Mouse (Mus musculus): ENCODE results near the gene Rab31. TPM values are rescaled to one million over a fixed set of nuclear protein-coding genes. Genes with fewer than 3 reads are reported as not detected.
"Not testable (repeated sequence)": the region's sequence is repeated elsewhere in the genome, so short reads cannot be mapped to it uniquely, and the experiment has no call there.

Gene Rab31
- total RNA-seq, 2 experiments from 2014 or later = 10.5 to 11.9 TPM

DNA sequence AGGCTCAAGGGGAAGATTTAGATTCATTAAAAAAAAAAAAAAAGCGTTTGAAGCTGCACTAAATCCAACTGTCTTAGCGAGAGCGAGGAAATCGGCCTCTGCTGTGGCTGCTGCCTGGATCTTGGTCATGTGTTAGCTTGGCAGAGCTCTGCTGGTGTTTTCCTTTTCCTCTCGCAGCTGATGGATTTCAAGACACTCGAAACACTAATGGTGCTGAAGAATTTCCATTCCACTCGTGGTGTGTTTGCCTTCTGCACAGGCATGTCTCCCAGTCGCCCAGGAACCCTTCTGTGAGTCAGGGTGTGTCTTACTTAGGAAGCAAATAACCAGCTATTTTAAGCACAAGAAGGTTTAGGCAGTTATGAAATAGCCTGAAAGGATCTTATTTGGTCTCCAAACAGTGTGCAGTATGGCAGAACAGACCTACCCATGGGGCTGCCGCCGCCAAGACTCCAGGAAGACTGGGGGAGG lies 129.5 kb downstream of the Rab31 start:
- no peak for ATAC-seq (replicated peaks; ENCODE audit: low FRiP score, poor library complexity, severe bottlenecking)

DNA sequence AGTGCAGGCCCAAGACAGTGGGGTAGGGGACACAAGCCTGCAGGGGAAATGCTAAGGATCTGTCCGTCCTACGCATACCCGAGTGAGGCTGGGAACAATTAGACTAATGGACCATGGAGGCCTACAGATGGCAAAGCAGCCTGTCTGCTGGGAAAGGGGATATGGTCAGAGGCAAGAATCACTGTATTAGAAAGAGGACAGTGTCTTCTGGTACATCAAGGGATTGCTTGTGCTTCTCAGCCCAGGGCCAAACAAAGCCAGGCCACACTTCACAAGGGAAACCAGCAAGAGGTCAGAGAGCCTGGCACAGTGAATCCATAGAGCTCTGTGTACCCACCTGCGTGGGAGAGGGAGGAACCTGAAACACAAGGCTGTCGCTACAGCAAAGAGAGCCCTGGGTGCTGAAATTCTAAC lies 130.0 kb downstream of the Rab31 start:
- no peak for ATAC-seq (replicated peaks; ENCODE audit: low FRiP score, poor library complexity, severe bottlenecking)

DNA sequence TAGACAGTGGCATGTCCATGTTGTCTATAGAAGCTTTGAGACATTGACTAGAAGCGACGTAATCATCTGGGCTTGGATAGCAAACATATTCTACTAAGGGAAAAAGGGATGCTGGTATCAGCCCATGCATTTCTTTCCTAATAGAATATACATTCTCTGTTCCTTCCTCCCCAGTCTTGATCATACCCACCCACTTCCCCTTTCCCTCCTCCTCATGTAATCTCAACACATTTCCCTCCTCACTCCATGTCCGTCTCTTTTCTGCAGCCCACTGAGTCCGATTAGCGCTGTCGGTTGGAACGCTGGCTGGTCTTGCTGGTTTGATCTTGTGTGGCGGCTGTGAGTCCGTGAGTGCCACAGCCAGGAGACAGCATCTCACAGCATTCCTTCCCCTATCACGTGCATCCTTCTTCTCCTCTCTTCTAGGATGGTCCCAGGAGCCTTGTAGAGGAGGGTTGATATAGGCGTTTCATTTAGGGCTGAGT lies 130.8 kb downstream of the Rab31 start, which contains the start of gene Txndc2:
Gene Txndc2 (minus strand): TSS at position 435 of the 485 bp plus-strand sequence.
- ATAC-seq (replicated peaks; ENCODE audit: low FRiP score, poor library complexity, severe bottlenecking) = no peak

DNA sequence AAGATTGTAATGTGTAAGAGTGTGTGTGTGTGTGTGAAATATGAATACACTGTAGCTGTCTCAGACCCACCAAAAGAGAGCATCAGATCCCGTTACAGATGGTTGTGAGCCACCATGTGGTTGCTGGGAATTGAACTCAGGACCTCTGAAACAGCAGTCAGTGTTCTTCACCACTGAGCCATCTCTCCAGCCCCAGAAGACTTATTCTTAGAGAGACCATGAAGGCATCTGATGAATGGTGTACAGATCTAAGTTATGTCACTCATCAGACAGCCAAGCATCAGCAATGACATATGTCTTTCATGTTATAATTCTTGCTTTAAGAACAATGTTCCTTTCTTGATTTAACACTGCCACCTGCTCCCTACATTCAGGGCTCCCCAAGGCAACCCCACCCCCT lies 133.4 kb downstream of the Rab31 start:
- ATAC-seq (replicated peaks; ENCODE audit: low FRiP score, poor library complexity, severe bottlenecking) = no peak

DNA sequence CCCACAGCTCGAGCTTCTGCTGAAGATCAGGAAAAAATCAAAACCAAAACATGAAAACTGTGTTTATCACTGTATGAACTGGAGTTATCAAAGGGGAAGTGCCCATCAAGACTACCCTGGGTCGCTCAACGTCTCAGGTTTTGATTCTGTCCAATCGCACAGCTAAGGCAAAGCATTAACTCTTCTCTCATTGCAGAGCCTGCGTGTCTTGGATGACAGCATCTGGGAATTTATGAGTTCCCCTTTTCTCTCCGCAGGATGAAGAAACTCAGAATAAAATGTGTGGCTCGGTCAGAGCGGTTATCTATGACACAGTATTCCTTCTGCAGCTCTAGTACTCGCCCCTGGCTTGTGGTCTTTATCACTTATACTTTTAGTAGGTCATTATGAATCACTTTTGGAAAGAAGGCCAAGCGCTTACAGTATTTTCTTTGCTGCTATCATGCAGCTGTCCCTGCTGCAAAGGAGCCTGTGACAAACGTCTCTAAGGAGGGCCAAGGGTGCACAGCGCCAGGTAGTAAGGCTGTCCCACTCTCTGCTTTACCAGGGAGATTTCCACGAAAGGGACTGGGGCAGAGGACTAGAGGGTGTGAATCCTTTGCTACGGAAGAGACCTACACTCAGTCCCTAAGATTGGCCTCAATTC lies 136.7 kb downstream of the Rab31 start:
- no peak for ATAC-seq (replicated peaks; ENCODE audit: low FRiP score, poor library complexity, severe bottlenecking)

DNA sequence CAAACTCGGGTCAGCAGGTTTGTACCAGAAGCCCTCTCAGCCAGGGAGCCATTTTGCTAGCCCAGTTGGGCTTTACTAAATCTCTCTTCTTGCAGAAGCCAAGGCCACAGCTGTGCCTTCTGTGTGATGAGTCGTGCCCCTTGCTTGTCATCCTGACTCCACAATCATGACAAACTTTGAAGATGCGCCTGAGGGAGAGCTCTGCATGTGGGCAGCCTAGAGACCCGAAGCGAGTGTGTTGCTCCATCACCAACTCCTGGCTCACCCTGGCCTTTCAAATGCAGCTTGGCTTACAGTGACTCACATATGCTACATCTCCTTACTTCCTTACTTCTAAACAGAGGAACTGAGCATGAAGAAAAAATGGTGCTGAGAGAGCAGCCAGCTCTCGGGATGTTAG lies 142.6 kb downstream of the Rab31 start:
- no peak for ATAC-seq (replicated peaks; ENCODE audit: low FRiP score, poor library complexity, severe bottlenecking)

DNA sequence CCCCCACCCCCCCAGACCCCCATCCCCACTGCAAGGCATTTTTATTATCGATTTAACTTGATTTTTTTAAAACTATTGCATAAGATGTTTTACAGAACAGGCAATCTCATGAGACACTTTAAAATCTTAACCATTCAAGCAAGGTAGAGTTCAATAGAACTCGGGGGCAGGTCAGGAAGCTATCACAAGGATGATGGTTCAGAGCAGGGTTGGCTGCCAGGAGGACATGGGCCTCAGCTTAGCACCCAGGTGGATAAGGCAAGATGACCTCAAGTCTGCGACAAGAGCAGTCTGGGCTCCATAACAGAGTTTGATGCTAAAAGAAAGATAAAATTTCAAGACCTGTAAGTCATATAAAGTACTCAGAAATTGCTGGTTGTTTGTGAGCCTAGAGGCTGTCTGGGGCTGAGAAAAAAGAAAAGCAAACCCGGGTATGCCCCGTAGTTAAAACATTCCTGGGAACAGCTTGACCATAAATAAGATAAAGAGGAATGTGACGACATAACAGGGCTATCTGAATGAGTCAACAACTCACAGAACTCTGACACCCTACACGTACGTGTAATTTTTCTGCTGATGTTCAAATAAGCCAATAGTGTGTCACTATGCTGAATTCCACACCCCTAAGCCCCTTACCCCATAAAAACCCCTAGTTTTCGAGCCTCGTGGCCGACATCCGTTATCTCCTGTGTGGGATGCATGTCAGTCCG lies 143.6 kb downstream of the Rab31 start:
- not testable (repeated sequence) for ATAC-seq (replicated peaks; ENCODE audit: low FRiP score, poor library complexity, severe bottlenecking)

DNA sequence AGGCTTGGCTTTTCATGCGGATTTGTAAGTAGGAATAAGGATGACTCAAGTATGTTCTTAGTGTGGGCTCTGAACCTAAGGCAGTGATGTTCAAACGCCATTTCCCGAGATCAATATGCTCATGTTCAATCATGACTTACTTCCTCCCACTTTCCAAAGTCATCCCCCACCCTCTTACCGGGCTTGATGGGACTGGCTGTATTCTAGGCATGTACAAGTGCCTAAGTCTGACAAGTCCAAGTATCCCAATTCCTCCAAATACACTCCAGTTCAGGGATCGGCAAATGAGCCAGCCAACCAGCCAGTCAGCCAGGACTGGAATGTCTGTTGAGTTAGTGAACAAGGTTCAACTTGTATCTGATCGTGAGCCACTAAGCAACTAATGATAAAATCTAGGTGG lies 146.3 kb downstream of the Rab31 start:
- no peak for ATAC-seq (replicated peaks; ENCODE audit: low FRiP score, poor library complexity, severe bottlenecking)

DNA sequence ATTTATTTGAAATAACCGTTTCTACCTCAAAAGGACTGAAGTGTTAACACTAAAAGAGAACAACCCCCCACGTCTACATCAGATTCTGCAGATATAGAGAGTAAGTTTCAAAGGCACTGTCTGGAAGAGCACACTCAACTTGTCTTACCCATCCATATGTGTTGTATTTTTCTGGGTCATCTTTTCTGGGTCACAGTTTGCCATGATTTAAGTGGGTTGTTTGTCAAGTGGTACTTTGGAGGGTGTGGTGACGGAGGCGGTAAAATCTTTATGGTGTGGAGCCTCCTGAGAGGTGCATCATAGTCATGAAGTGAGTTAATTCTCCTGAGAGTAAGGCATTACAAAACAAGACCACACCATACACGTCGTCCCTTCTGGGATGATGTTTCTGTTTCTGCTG lies 147.0 kb downstream of the Rab31 start:
- no peak for ATAC-seq (replicated peaks; ENCODE audit: low FRiP score, poor library complexity, severe bottlenecking)

DNA sequence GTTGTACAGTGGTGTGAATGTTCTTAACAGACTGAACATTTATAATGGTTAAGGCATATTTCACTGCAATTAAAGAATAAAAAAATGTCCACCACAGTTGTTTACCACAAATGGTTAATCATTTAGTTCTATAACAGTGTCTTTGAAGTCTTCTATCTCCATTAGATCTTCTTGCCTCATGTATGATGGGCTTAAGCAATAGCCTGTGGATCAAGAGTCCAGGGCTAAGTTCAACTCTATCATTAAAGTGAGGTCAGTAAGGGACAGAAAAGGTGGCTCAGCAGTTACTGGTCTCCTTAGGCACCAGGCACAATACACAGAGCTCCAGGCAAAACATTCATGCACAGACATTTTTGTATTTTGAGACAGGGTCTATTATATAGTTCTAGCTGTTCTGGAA lies 149.4 kb downstream of the Rab31 start:
- no peak for ATAC-seq (replicated peaks; ENCODE audit: low FRiP score, poor library complexity, severe bottlenecking)

DNA sequence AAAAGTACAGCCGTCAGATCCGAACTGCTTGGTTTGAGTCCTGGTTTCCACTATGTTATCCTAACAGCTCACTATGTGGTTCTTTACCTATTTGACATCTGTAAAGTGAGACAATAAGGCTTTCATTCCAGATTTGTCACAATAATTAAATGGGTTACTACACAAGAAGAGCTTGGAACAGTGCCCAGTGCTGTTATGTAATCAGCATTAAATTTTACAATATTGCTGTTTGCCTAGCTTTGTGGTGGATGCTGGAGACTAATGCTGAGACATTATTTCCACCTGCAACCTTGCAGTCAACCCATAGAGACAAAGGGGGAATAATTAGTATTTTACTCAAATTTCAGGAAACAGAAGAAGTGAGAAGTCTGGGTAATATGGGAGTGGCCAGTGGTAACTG lies 154.1 kb downstream of the Rab31 start:
- ATAC-seq (replicated peaks; ENCODE audit: low FRiP score, poor library complexity, severe bottlenecking) = no peak

DNA sequence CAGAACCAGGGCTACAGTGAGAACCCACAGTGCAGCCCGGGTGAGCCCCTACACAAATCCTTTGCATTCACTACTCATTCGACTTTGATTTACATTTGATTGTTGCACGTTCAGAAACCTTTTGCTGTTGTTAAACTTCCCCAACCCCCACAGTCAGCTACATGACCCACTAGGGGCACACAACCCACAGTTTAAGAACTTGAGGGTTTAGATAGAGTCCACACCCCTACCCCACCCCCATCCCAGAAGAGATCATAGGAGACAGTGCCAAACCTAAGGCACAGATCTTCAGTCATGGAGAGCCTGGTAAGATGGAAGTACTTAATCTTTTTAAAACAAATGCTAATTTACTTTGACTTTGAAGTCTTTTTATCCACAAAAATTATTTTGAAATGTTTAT lies 156.9 kb downstream of the Rab31 start:
- ATAC-seq (replicated peaks; ENCODE audit: low FRiP score, poor library complexity, severe bottlenecking) = no peak

DNA sequence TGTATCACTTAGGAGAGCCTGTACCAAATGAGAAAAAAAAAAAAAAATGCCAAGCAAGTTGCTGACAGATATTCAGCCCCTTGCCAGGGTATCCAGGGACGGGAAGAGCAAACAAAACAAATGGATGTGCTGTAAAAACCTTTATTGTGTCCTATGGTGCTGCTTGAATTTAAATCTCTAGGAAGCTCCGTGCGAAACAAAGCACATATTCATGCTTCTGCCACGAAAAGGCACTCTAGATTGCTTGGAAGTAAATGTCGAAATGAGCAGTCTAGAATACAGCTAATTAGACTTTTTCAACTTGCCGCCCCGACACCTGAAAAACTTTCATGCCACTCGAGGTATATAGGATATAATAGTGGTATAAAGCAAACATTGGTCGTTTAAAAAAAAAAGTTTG lies 158.1 kb downstream of the Rab31 start:
- no peak for ATAC-seq (replicated peaks; ENCODE audit: low FRiP score, poor library complexity, severe bottlenecking)

DNA sequence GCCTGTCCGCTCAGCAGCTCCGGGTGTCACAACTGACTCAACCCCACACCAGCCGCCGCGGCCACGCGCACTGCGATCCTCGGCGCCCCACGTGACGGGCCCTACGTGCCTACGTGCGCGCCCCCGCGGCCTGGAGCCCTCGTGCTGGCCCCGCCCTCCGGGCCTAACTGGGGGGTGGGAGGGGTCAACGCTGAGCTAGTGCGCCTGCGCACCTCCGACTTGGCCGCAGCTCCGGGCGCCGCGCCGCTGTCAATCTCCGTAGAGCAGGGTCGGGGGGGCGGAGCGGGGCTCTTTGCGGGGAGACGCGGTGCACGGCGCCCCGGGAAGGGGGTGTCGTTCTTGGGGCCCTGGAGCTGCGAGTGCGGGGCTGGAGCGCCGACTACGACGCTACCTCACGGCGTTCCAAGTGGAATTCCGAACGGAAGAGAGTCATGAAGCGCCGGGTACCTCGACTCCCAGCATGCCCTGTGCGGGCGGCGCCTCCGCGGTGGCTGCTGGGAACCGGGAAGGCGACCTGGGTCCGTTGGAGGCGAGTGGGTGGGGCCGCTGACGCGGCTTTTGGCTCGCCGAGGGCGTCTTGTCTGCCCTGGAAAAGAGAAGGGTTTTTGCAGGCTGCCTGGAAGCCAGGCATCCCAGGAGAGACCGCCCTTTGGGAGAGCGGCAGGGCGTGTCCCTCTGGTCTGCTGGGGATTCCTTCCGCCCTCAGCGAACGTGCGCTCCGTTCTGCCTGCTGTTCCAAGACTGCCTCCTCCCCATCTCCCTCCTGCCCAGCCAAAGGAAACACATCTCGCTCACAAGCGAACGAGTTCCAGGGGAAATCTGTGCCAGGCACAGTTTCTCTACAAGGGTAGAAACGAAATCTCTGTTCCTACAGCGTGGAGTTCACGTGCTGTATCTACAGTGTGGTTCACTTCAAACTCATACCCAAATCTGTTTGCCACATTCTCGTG lies 158.8 kb downstream of the Rab31 start, which contains the start of gene Vapa:
Gene Vapa (minus strand): TSS at position 93 of the 950 bp plus-strand sequence.
- ATAC-seq (replicated peaks; ENCODE audit: low FRiP score, poor library complexity, severe bottlenecking) = peak; percentile 90

DNA sequence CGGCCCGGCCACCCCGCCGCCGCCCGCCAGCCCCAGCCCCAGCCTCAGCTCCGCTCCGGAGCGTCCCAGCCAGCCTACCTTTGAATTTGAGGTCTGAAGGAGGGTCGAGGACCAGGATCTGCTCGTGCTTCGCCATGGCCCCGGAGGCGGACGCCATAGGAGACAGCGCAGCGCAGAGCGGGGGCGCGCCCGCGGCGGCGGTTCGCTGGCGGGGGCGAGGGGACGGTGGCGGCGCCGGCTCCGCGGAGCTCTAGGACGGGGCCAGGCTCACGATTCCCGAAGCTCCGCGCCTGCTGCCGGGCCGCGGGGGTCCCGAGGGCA lies 159.4 kb downstream of the Rab31 start:
- ATAC-seq (replicated peaks; ENCODE audit: low FRiP score, poor library complexity, severe bottlenecking) = peak; percentile 1; the same call in 1 of the 2 replicates

DNA sequence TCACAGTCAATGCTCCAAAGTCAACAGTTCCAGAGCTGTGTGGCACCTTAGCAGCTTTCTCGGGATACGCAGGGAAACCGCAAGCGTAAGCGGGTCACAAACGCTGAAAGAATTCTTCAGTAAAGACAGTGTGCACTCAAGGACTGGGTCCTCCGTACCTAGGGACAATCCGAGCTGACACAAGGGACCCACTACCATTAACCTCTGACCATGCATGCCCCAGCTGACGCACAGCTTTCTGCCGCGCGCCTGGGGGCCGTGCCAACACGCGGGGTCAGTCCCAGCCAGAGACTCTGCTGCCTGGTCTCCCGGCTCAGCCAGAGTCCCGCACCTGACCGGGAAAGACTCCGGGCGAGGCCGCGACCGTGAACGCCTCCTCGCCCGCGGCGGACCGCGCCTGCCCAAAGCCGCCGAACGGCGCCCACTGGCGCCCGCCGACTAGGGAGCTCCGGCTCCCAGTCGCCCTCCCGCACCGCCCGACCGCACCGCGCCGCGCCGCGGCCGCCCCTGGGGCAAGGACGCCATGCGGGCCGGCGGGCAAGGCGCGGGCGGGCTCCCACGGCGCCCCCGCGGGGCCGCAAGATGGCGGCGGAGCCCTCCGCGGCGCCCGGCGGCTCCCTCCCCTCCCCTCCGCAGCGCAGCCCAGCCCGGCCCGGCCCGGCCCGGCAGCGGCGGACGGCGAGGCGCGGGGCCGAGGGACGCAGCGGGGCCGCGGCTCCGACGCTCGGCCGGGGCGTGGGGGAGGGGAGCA lies 160.0 kb downstream of the Rab31 start:
- ATAC-seq (replicated peaks; ENCODE audit: low FRiP score, poor library complexity, severe bottlenecking) = peak; percentile 22

DNA sequence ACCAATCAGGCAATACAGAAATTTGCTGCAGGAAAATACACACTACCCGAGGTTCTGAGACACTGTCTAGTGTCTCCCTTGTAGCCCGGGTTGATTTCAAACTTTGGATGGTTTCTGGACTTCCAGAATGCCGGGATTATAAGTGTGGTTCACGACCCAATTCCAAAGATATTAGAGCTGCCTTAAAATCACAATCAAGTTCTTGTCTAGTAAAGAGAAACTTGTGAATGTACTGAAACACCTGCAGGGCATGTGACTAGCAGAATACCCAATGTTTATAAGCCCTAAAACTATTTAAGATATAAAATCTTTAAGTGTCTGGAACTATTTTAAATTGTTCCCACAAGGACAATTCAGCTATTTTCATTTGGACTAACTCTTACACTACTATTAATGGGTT lies 160.8 kb downstream of the Rab31 start:
- no peak for ATAC-seq (replicated peaks; ENCODE audit: low FRiP score, poor library complexity, severe bottlenecking)

DNA sequence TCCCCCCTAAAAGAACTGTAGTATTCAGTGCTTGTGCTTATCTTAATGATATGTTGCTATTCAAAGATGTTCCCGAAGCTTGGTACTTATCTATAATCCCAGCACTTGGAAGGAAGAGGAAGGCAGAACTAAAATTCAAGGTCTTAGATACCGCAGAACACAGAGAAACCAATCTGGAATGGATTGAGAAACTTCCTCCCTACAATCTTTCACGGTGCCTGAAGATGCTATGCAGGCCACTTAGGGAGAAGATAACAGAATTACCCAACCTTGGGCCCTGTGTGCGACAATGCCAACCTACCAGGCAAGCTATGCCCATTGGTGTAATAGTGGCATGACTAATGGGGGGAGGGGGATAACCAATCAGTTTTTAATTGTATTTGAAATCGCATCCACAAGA lies 163.8 kb downstream of the Rab31 start:
- ATAC-seq (replicated peaks; ENCODE audit: low FRiP score, poor library complexity, severe bottlenecking) = no peak

DNA sequence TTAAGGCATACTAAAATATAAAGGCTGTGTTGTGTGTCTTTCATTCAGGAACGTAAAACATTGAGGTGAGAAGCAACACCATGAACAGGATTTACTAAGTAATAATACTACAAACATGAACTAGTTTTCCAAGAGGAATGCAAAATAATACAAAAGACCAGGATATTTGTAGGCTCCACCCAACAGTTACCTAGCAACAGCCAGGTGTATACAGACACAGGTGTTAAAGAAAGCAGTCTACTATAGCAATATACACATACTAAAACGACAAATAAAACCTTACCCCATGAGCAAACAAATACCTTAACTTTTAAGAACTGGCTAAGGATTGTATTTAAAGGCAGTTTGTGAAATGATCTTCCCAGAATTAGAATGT lies 164.3 kb downstream of the Rab31 start:
- no peak for ATAC-seq (replicated peaks; ENCODE audit: low FRiP score, poor library complexity, severe bottlenecking)
